Mouse (Mus musculus): ENCODE results near the gene Emd. TPM values are rescaled to one million over a fixed set of nuclear protein-coding genes. Genes with fewer than 3 reads are reported as not detected.

The Emd gene
- polyA plus RNA-seq, 1 experiment from 2014 or later, result 29.1 TPM

DNA sequence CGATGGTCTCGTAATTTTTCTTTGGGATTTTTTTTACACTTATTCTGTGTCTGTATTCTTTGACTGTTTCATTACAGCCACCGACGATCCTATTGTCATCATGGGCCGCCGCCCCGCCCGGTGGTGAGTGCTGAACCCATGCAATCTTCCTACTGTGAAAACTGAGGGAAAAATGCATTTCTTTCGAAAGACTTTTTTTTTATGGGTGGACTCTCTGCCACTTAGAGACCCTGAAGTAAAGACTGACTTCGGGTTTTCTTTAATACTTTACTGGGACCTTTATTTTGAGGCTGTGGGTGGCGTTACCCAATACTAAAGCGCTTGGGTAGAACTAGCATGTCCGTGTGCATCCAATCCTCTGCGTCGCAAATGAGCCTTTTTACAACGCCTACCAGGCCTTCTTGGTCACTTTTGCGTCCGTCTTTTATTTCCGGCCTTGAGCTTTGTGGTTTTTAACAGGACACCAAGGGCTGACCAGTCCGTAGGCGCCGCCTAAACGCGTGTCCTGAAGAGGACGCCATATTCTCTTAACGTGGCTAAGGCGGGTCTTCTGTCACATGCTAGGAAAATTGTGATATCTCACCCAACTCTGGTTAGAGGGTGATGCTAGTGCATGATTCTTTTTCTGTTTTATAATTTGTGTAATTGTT, 16.5 kb downstream of the Emd start:
- Histone ChIP-seq H3K4me2 (peak overlapping the region; percentile 63), H3K9me3 (ENCODE audit: low read depth, low read length) (no peaks in the 10 kb centered on the region), H3K4me1 (ENCODE audit: insufficient read depth) (no peaks in the 10 kb centered on the region), H3K36me3 (ENCODE audit: insufficient read depth) (peaks cover 10% of the 10 kb centered on the region; the same call in 1 of the 2 replicates), H3K27me3 (ENCODE audit: insufficient read depth, low read length) (no peaks in the 10 kb centered on the region), H3K27ac (ENCODE audit: low read depth) (peak overlapping the region; percentile 77), H3K4me3 (ENCODE audit: low read depth, low read length) (peak overlapping the region; percentile 58), H3K9ac (peak overlapping the region; percentile 79)
- no peak for TF ChIP-seq CTCF (IDR thresholded peaks at IDR 0.05; ENCODE audit: low read depth)
- 9% methylated on average over 27 of the region's 27 CpGs for WGBS
- peak; percentile 56 for DNase-seq
- no peak for ATAC-seq (ENCODE audit: insufficient read depth)

DNA sequence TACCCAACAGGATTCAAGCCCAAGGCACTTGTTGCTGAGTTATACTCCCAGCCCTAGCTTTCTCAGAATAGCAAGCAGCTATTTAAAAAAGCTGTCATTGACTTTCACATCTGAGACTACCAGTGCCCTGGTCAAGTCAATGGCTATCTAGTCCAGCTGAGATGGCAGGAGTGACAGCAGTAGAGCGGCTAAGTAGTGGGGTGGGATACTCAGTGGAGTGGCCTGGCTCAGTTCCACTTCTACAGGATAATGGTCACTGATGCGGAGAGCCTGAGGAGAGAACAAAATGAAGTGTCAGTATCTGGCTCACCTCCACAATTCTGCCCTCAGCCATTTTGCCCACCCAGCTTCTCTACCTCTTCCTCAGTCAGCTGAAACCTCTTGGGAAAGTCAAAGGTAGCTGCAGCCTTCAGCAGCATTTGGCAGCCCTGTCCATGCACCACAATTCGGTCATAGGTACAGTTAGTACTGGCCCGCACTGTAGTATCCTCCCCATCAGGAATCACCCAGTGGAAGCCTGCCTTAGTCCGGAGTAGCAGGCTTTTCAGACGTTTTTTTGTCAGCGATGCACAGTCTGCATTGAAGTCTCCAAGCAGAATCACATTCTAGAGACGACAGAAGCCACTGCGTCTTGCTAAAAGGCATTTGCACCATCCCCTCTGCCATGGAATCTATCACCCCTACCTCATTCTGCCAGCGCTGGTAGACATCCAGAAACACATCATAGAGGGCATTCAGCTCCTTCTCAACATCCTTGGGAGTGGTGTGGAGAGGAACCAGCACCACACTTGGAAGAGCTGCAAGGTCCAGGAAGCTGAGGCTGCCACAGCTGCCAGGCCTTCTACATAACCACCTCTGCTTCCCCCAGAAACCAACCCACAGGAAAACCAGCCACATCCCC, 19.2 kb downstream of the Emd start:
- Histone ChIP-seq H3K27ac (ENCODE audit: low read depth) (no peak overlapping the region), H3K4me2 (no peak overlapping the region), H3K4me3 (ENCODE audit: low read depth, low read length) (no peak overlapping the region), H3K9ac (no peak overlapping the region), H3K4me1 (ENCODE audit: insufficient read depth) (no peaks in the 10 kb centered on the region), H3K36me3 (ENCODE audit: insufficient read depth) (peaks cover 10% of the 10 kb centered on the region; the same call in 1 of the 2 replicates), H3K27me3 (ENCODE audit: insufficient read depth, low read length) (no peaks in the 10 kb centered on the region), H3K9me3 (ENCODE audit: low read depth, low read length) (no peaks in the 10 kb centered on the region)
- TF ChIP-seq CTCF (IDR thresholded peaks at IDR 0.05; ENCODE audit: low read depth), result no peak
- no peak for ATAC-seq (ENCODE audit: insufficient read depth)
- DNase-seq, result peak; percentile 38
- WGBS, result 27% methylated on average over 10 of the region's 10 CpGs

DNA sequence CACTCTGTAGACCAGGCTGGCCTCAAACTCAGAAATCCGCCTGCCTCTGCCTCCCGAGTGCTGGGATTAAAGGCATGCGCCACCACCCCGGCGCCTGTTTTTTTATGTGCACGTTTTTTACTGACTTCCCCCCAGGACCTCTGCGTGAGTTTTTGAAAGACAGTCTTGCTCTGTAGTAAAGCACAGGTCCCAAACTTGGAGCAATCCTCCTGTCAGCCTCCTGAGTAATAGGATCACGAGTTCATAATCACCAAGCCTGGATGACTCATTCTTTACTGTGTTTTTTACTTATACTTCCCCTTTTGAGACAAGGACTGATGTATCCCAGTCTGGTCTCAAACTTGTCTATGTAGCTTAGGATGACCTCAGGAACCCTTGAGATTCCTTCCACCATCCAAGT, 23.4 kb downstream of the Emd start:
- Histone ChIP-seq H3K9ac (no peak overlapping the region), H3K36me3 (ENCODE audit: insufficient read depth) (peaks cover 5% of the 10 kb centered on the region; the same call in 1 of the 2 replicates), H3K27me3 (ENCODE audit: insufficient read depth, low read length) (no peaks in the 10 kb centered on the region), H3K4me2 (no peak overlapping the region), H3K4me3 (ENCODE audit: low read depth, low read length) (no peak overlapping the region), H3K27ac (ENCODE audit: low read depth) (no peak overlapping the region), H3K9me3 (ENCODE audit: low read depth, low read length) (no peaks in the 10 kb centered on the region), H3K4me1 (ENCODE audit: insufficient read depth) (no peaks in the 10 kb centered on the region)
- TF ChIP-seq CTCF (IDR thresholded peaks at IDR 0.05; ENCODE audit: low read depth), result no peak
- WGBS, result 65% methylated on average over 8 of the region's 8 CpGs
- ATAC-seq (ENCODE audit: insufficient read depth), result no peak
- DNase-seq, result no peak

DNA sequence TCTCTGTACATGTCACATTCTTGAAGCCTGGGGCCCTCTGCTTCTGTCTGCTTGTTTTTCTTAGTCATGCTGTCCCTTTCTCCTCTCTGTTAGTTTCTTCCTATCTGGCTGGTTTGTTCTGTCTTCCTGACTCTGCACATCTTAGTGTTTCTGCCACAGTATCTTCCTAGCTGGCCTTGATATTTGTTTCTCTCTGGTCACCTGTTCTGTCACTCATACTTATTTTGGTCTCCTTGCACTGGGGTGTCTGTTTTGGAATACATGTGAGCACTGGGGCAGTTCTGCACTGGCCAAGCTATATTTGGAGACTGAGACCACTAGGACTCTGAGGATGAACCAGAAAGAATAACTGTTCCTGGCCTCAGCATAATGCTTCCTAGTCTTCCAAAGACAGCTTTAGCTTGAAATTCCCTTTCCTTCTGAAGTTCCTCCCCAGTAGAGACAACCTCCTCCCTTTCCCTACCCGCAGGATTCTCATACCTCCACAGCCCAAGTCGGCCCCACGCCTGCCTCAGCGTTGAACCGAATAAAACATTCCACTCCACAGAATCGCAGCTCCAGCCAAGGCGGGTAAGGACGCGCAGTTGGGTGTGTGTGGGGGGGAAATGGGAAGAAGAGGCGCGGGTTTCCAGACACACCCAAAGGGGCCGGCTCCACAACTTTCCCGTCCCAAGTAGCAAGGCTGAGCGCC, 26.7 kb downstream of the Emd start:
- no peak for TF ChIP-seq CTCF (IDR thresholded peaks at IDR 0.05; ENCODE audit: low read depth)
- H3K27me3 ChIP-seq (ENCODE audit: insufficient read depth, low read length), result no peaks in the 10 kb centered on the region
- DNase-seq (no peak), ATAC-seq (ENCODE audit: insufficient read depth) (no peak)
- peak overlapping the region; percentile 77 for H3K4me2 ChIP-seq
- 6% methylated on average over 14 of the region's 14 CpGs for WGBS
- H3K27ac ChIP-seq (ENCODE audit: low read depth), result peak overlapping the region; percentile 89
- peak overlapping the region; percentile 55 for H3K4me3 ChIP-seq (ENCODE audit: low read depth, low read length)
- peak overlapping the region; percentile 65 for H3K9ac ChIP-seq
- H3K36me3 ChIP-seq (ENCODE audit: insufficient read depth), result 0 out of 2 replicates have a peak, but pooled peaks cover 4% of the 10 kb centered on the region
- H3K4me1 ChIP-seq (ENCODE audit: insufficient read depth), result no peaks in the 10 kb centered on the region
- H3K9me3 ChIP-seq (ENCODE audit: low read depth, low read length), result no peaks in the 10 kb centered on the region

DNA sequence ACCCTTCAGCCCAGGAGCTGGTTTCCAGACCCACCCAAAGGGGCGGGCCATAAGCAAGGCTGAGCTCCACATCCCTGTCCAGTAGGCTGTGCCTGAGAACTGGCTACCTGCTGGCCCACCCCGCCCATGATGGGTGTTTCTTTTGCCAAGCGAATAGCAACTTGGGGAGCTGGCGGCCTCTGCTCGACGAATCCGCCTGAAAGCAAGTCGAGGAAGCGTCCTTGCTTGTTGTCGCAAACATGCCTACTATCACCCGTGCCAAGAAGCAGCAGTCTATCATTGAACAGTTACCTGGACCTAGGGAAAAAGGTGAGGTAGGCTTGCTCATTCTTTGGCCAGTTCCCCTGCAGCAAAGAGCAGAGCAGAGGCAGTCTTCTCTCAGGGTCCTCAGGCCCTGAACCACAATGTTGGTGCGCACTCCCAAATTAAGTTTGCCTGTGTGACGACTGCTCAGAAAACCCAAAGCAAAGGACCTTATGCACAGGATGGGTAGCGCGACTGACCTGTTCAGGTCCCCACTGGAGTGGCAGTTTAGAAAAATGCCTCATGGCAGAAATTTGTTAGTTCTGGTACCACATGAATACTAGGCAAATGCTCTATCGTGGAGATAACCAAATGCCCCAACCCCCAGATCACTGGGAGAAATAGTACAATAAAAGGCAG, 27.4 kb downstream of the Emd start, which contains the start of the genes Taz and Dnase1l1:
Gene Taz (plus strand): TSS at position 181 of the 663 bp plus-strand sequence.
Gene Dnase1l1 (minus strand): TSS at position 606 of the 663 bp plus-strand sequence.
- H3K9ac ChIP-seq, result peak within 1 kb of the TSS; percentile 65
- no peak; the same call in 1 of the 2 replicates for TF ChIP-seq CTCF (IDR thresholded peaks at IDR 0.05; ENCODE audit: low read depth)
- peak within 1 kb of the TSS; percentile 89 for H3K27ac ChIP-seq (ENCODE audit: low read depth)
- 6% methylated on average over 16 of the region's 16 CpGs for WGBS
- peak within 1 kb of the TSS; percentile 55 for H3K4me3 ChIP-seq (ENCODE audit: low read depth, low read length)
- peak within 1 kb of the TSS; percentile 77 for H3K4me2 ChIP-seq
- H3K36me3 ChIP-seq (ENCODE audit: insufficient read depth), result peaks cover 4% of the 10 kb centered on the region; the same call in 1 of the 2 replicates
- no peaks in the 10 kb centered on the region for H3K4me1 ChIP-seq (ENCODE audit: insufficient read depth)
- no peaks in the 10 kb centered on the region for H3K27me3 ChIP-seq (ENCODE audit: insufficient read depth, low read length)
- DNase-seq, result peak; percentile 85
- ATAC-seq (ENCODE audit: insufficient read depth), result peak; percentile 95
- no peaks in the 10 kb centered on the region for H3K9me3 ChIP-seq (ENCODE audit: low read depth, low read length)

DNA sequence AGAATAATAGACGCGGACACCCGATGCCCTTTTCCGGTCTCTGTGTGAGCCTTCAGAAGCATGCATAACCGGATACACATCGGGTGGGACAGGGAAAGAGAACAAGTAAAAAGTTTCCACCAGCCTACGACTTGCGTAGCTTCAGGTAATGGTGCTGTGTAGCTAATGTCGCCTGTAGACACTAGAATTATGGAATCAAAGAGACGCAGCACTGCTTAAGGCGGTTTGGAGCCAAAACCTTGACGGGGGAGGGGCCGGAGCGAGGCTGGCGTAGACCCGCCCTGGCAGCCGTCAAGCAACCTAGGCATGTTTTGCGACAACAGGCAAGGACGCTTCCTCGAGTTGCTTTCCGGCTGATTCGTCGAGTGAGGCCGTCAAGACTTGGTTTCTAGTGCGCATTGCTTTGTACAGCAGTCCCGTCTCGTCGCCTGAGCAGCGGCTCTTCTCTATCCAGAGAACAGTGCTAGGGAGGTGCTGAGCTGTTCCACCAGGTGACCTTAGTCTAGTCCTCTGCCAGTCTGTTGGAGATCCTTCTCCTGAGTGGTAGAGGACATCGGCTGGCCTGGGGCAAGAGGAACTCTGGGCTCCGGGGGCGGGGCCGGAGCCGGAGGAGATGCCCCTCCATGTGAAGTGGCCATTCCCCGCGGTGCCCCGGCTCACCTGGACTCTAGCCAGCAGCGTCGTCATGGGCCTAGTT, 28.1 kb downstream of the Emd start:
- H3K27ac ChIP-seq (ENCODE audit: low read depth), result peak overlapping the region; percentile 89
- H3K36me3 ChIP-seq (ENCODE audit: insufficient read depth), result peaks cover 4% of the 10 kb centered on the region; the same call in 1 of the 2 replicates
- H3K4me1 ChIP-seq (ENCODE audit: insufficient read depth), result no peaks in the 10 kb centered on the region
- no peaks in the 10 kb centered on the region for H3K9me3 ChIP-seq (ENCODE audit: low read depth, low read length)
- 7% methylated on average over 39 of the region's 39 CpGs for WGBS
- peak; percentile 92 for DNase-seq
- no peak for TF ChIP-seq CTCF (IDR thresholded peaks at IDR 0.05; ENCODE audit: low read depth)
- H3K9ac ChIP-seq, result peak overlapping the region; percentile 65
- H3K27me3 ChIP-seq (ENCODE audit: insufficient read depth, low read length), result no peaks in the 10 kb centered on the region
- peak; percentile 71 for ATAC-seq (ENCODE audit: insufficient read depth)
- H3K4me3 ChIP-seq (ENCODE audit: low read depth, low read length), result peak overlapping the region; percentile 55
- H3K4me2 ChIP-seq, result peak overlapping the region; percentile 77
